Mouse (Mus musculus): ENCODE results near the gene Smc1b. TPM values are rescaled to one million over a fixed set of nuclear protein-coding genes. Genes with fewer than 3 reads are reported as not detected.

Smc1b gene
- polyA plus RNA-seq (2014; fragmentation: Illumina TruSeq; extraction: RNeasy Lipid Tissue Mini Kit (QIAGEN cat#74804); ENCODE audit: low read depth, low replicate concordance) = 1.7 TPM

GRCm38 (mm10) chr15:85131275-85132192 is at the start of gene Smc1b, which contains the start of gene Ribc2:
Smc1b (minus strand) TSS chr15:85131964.
Ribc2 (plus strand) TSS chr15:85132078.

GRCm38 (mm10) chr15:85028648-85029047 is 103.1 kb downstream of the Smc1b start, which contains the start of gene Fam118a:
Fam118a (plus strand) TSS chr15:85028948.

GRCm38 (mm10) chr15:85016951-85017664 is 114.7 kb downstream of the Smc1b start, which contains the start of gene Upk3a:
Upk3a (plus strand) TSS chr15:85017141.

Other genes with a start within 250 kb of the Smc1b start
- 0.42 TPM for gene Gm29666, start 211.9 kb downstream of the Smc1b start, polyA plus RNA-seq (2014; fragmentation: Illumina TruSeq; extraction: RNeasy Lipid Tissue Mini Kit (QIAGEN cat#74804); ENCODE audit: low read depth, low replicate concordance)
- gene Nup50, start 208.6 kb downstream of the Smc1b start, polyA plus RNA-seq (2014; fragmentation: Illumina TruSeq; extraction: RNeasy Lipid Tissue Mini Kit (QIAGEN cat#74804); ENCODE audit: low read depth, low replicate concordance) = 19.4 TPM
- gene 5031439G07Rik, start 143.4 kb downstream of the Smc1b start, polyA plus RNA-seq (2014; fragmentation: Illumina TruSeq; extraction: RNeasy Lipid Tissue Mini Kit (QIAGEN cat#74804); ENCODE audit: low read depth, low replicate concordance) = 25.8 TPM
- gene Upk3a, start 114.8 kb downstream of the Smc1b start, polyA plus RNA-seq (2014; fragmentation: Illumina TruSeq; extraction: RNeasy Lipid Tissue Mini Kit (QIAGEN cat#74804); ENCODE audit: low read depth, low replicate concordance) = 1.2 TPM
- gene Fam118a, start 103.0 kb downstream of the Smc1b start, polyA plus RNA-seq (2014; fragmentation: Illumina TruSeq; extraction: RNeasy Lipid Tissue Mini Kit (QIAGEN cat#74804); ENCODE audit: low read depth, low replicate concordance) = 19.3 TPM
- 1.4 TPM for gene Ribc2, start 114 bp upstream of the Smc1b start, polyA plus RNA-seq (2014; fragmentation: Illumina TruSeq; extraction: RNeasy Lipid Tissue Mini Kit (QIAGEN cat#74804); ENCODE audit: low read depth, low replicate concordance)
- 37.5 TPM for gene Fbln1, start 74.0 kb upstream of the Smc1b start, polyA plus RNA-seq (2014; fragmentation: Illumina TruSeq; extraction: RNeasy Lipid Tissue Mini Kit (QIAGEN cat#74804); ENCODE audit: low read depth, low replicate concordance)
- gene Atxn10, start 204.3 kb upstream of the Smc1b start, polyA plus RNA-seq (2014; fragmentation: Illumina TruSeq; extraction: RNeasy Lipid Tissue Mini Kit (QIAGEN cat#74804); ENCODE audit: low read depth, low replicate concordance) = 101 TPM